Mouse (Mus musculus) midbrain, embryonic 10.5 days (tissue): ENCODE measurements around the gene Primpol. TPM values are rescaled to one million over a fixed set of nuclear protein-coding genes. Genes with fewer than 3 reads are reported as not detected.
A peak's percentile ranks its signal among the peaks of the same experiment; 100 is the strongest.

Source experiments
- DNase-seq: peaks from one replicate; pipeline ENCODE4 v3.0.0-alpha.2; 2017; ENCODE audit warnings: low spot score
- H3K27ac ChIP-seq: fragments of 300-500 bp; sonication (generic); replicated peaks from 2 replicates; pipeline ENCODE4 v1.5.1; 2016; ENCODE audit warnings: mild to moderate bottlenecking
- H3K27me3 ChIP-seq: fragments of 300-500 bp; sonication (generic); 2 replicates; pipeline ENCODE4 v1.6.1; 2016; ENCODE audit warnings: low read depth, mild to moderate bottlenecking; ENCODE audit not compliant: poor library complexity, severe bottlenecking
- H3K36me3 ChIP-seq: fragments of 300-500 bp; sonication (generic); 2 replicates; pipeline ENCODE4 v1.6.1; 2016; ENCODE audit warnings: mild to moderate bottlenecking, moderate library complexity
- H3K4me1 ChIP-seq: fragments of 300-500 bp; sonication (generic); 2 replicates; pipeline ENCODE4 v1.6.1; 2016
- H3K4me3 ChIP-seq: fragments of 300-500 bp; sonication (generic); 2 replicates; pipeline ENCODE4 v1.5.1; 2016; ENCODE audit warnings: mild to moderate bottlenecking, moderate library complexity
- H3K9me3 ChIP-seq: fragments of 300-500 bp; sonication (generic); replicated peaks from 2 replicates; pipeline ENCODE4 v1.6.1; 2016; ENCODE audit warnings: mild to moderate bottlenecking
- WGBS: fragments of 180-500 bp; shearing (Covaris S2); methylation state at CpG from one replicate; pipeline ENCODE4 v1.1.7; 2016; 5-methylcytosine and 5-hydroxymethylcytosine counted together
- polyA plus RNA-seq: library from polyadenylated mRNA; unstranded; fragments of >200 nt; fragmentation: Nextera tagmentation; extraction: Ambion mirVana; gene quantifications from 2 replicates; pipeline ENCODE4 v1.2.1, GENCODE M21; 2016

Gene Primpol
- polyA plus RNA-seq, 1 experiment from 2014 or later: 9.4 TPM

DNA sequence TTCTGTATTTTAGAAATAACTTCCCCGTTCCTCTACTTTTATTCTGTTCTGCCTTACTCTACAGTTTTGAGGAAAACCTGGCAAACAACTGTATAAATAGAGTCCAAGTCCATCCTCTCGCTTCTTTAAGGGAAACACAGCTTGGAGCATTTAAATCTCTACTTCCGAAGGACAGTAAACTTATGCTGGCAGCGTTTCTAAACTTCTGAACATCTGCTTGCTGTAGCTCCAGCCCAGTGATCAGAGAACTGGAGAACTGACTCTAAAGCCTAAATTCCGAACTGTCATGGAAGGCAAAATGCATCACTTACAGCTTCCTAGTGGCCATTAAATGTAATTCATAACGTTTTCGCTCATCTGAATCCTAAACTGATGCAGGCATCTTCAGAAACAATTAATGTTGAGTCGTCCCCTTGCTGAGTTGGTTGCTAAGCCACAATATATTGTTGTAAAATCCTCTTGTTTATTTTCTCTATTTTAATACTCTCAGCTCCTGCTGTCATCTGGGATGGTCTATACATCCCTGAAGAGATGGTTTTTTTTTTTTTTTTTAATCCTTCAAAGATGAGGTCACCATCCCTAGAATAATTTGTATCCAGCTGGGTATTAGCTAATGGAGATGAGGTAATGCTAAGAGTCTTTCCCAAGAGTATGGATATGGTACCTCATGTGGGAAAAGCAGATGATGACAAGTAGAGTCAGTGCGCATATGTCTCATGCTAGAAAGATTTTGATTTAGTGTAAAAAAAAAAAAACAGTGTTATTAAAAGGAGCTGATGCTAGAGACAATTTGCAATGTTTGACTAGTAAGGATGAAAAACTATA, 5.6 kb upstream of the Primpol start:
- Histone ChIP-seq H3K9me3 (no peaks in the 10 kb centered on the region), H3K4me3 (no peak overlapping the region), H3K27ac (no peak overlapping the region), H3K36me3 (0 out of 2 replicates have a peak, but pooled peaks cover 8% of the 10 kb centered on the region), H3K27me3 (no peaks in the 10 kb centered on the region), H3K4me1 (peaks cover 21% of the 10 kb centered on the region)
- WGBS: 89% methylated on average over 9 of the region's 9 CpGs
- no peak for DNase-seq

GRCm38 (mm10) chr8:46618639-46619320, 1.8 kb upstream of the Primpol start:
- Histone ChIP-seq H3K36me3 (0 out of 2 replicates have a peak, but pooled peaks cover 5% of the 10 kb centered on the region), H3K4me3 (peak overlapping the region; percentile 82), H3K4me1 (peaks cover 30% of the 10 kb centered on the region), H3K27me3 (no peaks in the 10 kb centered on the region), H3K9me3 (no peaks in the 10 kb centered on the region), H3K27ac (peak overlapping the region; percentile 94)
- DNase-seq: no peak
- WGBS: 3% methylated on average over 10 of the region's 10 CpGs

GRCm38 (mm10) chr8:46617690-46618620, 943 bp upstream of the Primpol start:
- H3K27me3 ChIP-seq: no peaks in the 10 kb centered on the region
- peak; percentile 28 for DNase-seq
- H3K4me1 ChIP-seq: peaks cover 30% of the 10 kb centered on the region
- under 1% methylated on average over 38 of the region's 38 CpGs for WGBS
- H3K4me3 ChIP-seq: peak overlapping the region; percentile 82
- H3K9me3 ChIP-seq: no peaks in the 10 kb centered on the region
- 0 out of 2 replicates have a peak, but pooled peaks cover 2% of the 10 kb centered on the region for H3K36me3 ChIP-seq
- peak overlapping the region; percentile 94 for H3K27ac ChIP-seq

GRCm38 (mm10) chr8:46615936-46616335, 1.1 kb downstream of the Primpol start:
- Histone ChIP-seq H3K4me1 (peaks cover 30% of the 10 kb centered on the region), H3K27ac (no peak overlapping the region), H3K4me3 (peak overlapping the region; percentile 82; the same call in 1 of the 2 replicates), H3K9me3 (no peaks in the 10 kb centered on the region), H3K27me3 (no peaks in the 10 kb centered on the region), H3K36me3 (no peaks in the 10 kb centered on the region)
- DNase-seq: no peak
- WGBS: 89% methylated on average over 8 of the region's 8 CpGs

- WGBS: 79% methylated on average over 4 of the region's 4 CpGs
- no peak overlapping the region for H3K4me3 ChIP-seq
- no peak overlapping the region for H3K27ac ChIP-seq
- H3K27me3 ChIP-seq: no peaks in the 10 kb centered on the region
- H3K9me3 ChIP-seq: no peaks in the 10 kb centered on the region
- peaks cover 6% of the 10 kb centered on the region; the same call in 1 of the 2 replicates for H3K36me3 ChIP-seq
- no peak for DNase-seq
- peaks cover 13% of the 10 kb centered on the region for H3K4me1 ChIP-seq
Measured at GRCm38 (mm10) chr8:46613377-46613776, 3.6 kb downstream of the Primpol start.

- WGBS: 84% methylated on average over 4 of the region's 4 CpGs
- DNase-seq: no peak
Measured at GRCm38 (mm10) chr8:46612913-46613312, 4.1 kb downstream of the Primpol start.

DNA sequence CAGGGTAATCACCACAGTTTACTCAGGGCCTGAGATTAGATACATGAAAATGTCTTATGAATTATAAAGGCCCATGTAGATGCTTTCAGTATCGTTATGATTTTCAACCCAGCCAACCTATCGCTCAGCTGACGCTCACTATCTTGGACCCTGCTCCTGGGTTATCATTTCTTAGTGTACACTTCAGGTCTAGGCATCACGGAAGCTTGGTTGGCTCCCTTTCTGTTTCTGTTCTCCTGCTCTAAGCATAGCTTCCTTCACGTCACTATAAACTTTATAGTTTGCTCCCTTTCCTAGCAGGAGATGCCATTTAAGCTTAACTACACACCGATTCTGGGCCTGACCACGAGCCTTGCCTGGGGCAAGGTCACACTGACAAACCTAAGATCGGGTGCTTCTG, 5.5 kb downstream of the Primpol start:
- Histone ChIP-seq H3K4me3 (no peak overlapping the region), H3K27me3 (no peaks in the 10 kb centered on the region), H3K9me3 (no peaks in the 10 kb centered on the region), H3K27ac (no peak overlapping the region), H3K36me3 (peaks cover 6% of the 10 kb centered on the region; the same call in 1 of the 2 replicates), H3K4me1 (peaks cover 6% of the 10 kb centered on the region)
- DNase-seq: no peak
- WGBS: 95% methylated on average over 8 of the region's 8 CpGs

More at GRCm38 (mm10) chr8:46612913-46613312, 4.1 kb downstream of the Primpol start:
- Histone ChIP-seq H3K27me3 (no peaks in the 10 kb centered on the region), H3K4me3 (no peak overlapping the region), H3K27ac (no peak overlapping the region), H3K36me3 (peaks cover 6% of the 10 kb centered on the region; the same call in 1 of the 2 replicates), H3K9me3 (no peaks in the 10 kb centered on the region), H3K4me1 (peaks cover 9% of the 10 kb centered on the region)

DNA sequence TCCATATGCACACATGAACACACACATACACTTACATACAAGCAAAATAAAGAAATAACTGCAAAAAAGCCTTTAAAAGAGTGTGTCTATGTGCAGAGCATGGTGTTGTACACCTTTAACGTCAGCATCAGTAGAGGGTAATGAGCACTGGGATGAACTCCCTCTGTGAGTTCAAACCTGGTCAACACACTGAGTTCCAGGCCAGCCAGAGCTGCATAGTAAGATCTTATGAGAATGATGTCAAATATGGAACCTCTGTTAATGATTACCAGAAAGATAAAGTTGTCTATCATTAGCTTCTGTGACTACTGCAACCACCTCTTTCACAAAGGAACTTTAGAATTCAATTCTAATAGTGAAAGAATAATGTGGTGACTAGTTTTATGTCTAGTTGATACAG, 10.1 kb downstream of the Primpol start:
- H3K36me3 ChIP-seq: peaks cover 10% of the 10 kb centered on the region; the same call in 1 of the 2 replicates
- H3K27ac ChIP-seq: no peak overlapping the region
- H3K9me3 ChIP-seq: no peaks in the 10 kb centered on the region
- no peaks in the 10 kb centered on the region for H3K27me3 ChIP-seq
- WGBS: 91% methylated on average over 1 of the region's 1 CpGs
- no peaks in the 10 kb centered on the region for H3K4me1 ChIP-seq
- DNase-seq: no peak
- H3K4me3 ChIP-seq: no peak overlapping the region

DNA sequence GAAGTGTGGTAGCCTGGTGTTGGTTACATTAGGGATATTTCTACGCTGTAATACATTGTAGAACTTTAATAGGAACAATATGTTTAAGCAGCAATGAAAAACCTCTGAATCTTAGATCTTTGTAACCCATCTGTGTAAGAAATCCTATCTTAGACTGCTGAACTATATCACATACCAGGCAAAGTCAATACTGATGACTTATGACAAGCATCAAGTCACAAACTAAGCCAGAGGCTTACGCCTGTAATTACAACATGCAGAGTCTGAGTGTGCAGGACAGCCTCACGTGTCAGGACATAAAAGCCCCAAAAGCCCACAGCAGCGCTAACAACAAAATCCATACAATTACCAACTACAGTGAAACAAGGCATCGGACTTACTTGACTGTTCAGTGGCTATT, 13.4 kb downstream of the Primpol start:
- 94% methylated on average over 5 of the region's 5 CpGs for WGBS
- Histone ChIP-seq H3K36me3 (peaks cover 5% of the 10 kb centered on the region; the same call in 1 of the 2 replicates), H3K4me1 (no peaks in the 10 kb centered on the region), H3K4me3 (no peak overlapping the region), H3K9me3 (no peaks in the 10 kb centered on the region), H3K27ac (no peak overlapping the region), H3K27me3 (no peaks in the 10 kb centered on the region)
- no peak for DNase-seq

- no peaks in the 10 kb centered on the region for H3K27me3 ChIP-seq
- H3K27ac ChIP-seq: no peak overlapping the region
- no peak for DNase-seq
- 0 out of 2 replicates have a peak, but pooled peaks cover 5% of the 10 kb centered on the region for H3K36me3 ChIP-seq
- no peaks in the 10 kb centered on the region for H3K9me3 ChIP-seq
- WGBS: 81% methylated on average over 10 of the region's 10 CpGs
- no peak overlapping the region for H3K4me3 ChIP-seq
- no peaks in the 10 kb centered on the region for H3K4me1 ChIP-seq
Measured at GRCm38 (mm10) chr8:46600959-46601707, 15.9 kb downstream of the Primpol start.

- Histone ChIP-seq H3K27ac (no peak overlapping the region), H3K4me3 (no peak overlapping the region), H3K27me3 (no peaks in the 10 kb centered on the region), H3K4me1 (no peaks in the 10 kb centered on the region), H3K36me3 (0 out of 2 replicates have a peak, but pooled peaks cover 2% of the 10 kb centered on the region), H3K9me3 (no peaks in the 10 kb centered on the region)
- WGBS: 92% methylated on average over 7 of the region's 7 CpGs
- DNase-seq: no peak
Measured at GRCm38 (mm10) chr8:46599314-46599904, 17.6 kb downstream of the Primpol start.
